Mouse (Mus musculus) liver, embryonic 14.5 days (tissue): ENCODE data around the gene Trpm6. TPM values are rescaled to one million over a fixed set of nuclear protein-coding genes. Genes with fewer than 3 reads are reported as not detected.

Experiments used
- ATAC-seq: fragments of 200-750 bp; cut with Nextera tagmentation; 2 replicates; pipeline ENCODE4 v1.8.0; 2017; ENCODE audit warnings: moderate number of reproducible peaks, mild to moderate bottlenecking, moderate library complexity; ENCODE audit not compliant: insufficient read depth
- DNase-seq, 3 experiments: peaks; one replicate each; pipeline ENCODE4 v3.0.0-alpha.2; 2012 to 2013; ENCODE audit warnings: low read depth in 3 of 3, low spot score in 3 of 3
- H3K27ac ChIP-seq: fragments of 300-500 bp; sonication (generic); 2 replicates; pipeline ENCODE4 v1.5.1; 2014; ENCODE audit warnings: moderate library complexity, mild to moderate bottlenecking, control low read depth, inconsistent platforms
- H3K27me3 ChIP-seq: fragments of 300-500 bp; sonication (generic); 2 replicates; pipeline ENCODE4 v1.6.1; 2014; ENCODE audit warnings: mild to moderate bottlenecking, low read length, moderate library complexity; ENCODE audit not compliant: control insufficient read depth, insufficient read depth
- H3K36me3 ChIP-seq: fragments of 300-500 bp; sonication (generic); replicated peaks from 2 replicates; pipeline ENCODE4 v1.6.1; 2014; ENCODE audit warnings: low read depth; ENCODE audit not compliant: control insufficient read depth, insufficient read depth
- H3K4me1 ChIP-seq, 2 experiments: fragments of 200-500 bp in 1 of 2; fragments of 300-500 bp in 1 of 2; sonication (generic) in 1 of 2; replicated peaks; 2 replicates each; pipeline ENCODE4 v1.6.1; 2012 to 2014; ENCODE audit warnings: antibody characterized with exemption in 1 of 2, inconsistent platforms in 1 of 2, low read length in 1 of 2; ENCODE audit not compliant: control insufficient read depth in 2 of 2, insufficient read depth in 2 of 2
- H3K4me2 ChIP-seq: fragments of 300-500 bp; sonication (generic); 2 replicates; pipeline ENCODE4 v1.6.1; 2014; ENCODE audit warnings: low read depth, mild to moderate bottlenecking, control low read depth, moderate library complexity
- H3K4me3 ChIP-seq, 2 experiments: fragments of 200-500 bp in 1 of 2; fragments of 300-500 bp in 1 of 2; sonication (generic) in 1 of 2; 2 replicates each; pipeline ENCODE4 v1.5.1; 2012 to 2014; ENCODE audit warnings: low read depth in 2 of 2, low read length in 2 of 2, mild to moderate bottlenecking in 2 of 2, control low read depth in 1 of 2, inconsistent platforms in 1 of 2, moderate library complexity in 1 of 2; ENCODE audit not compliant: insufficient read depth in 1 of 2
- H3K9ac ChIP-seq: fragments of 300-500 bp; sonication (generic); replicated peaks from 2 replicates; pipeline ENCODE4 v1.6.1; 2014; ENCODE audit warnings: mild to moderate bottlenecking, control low read depth, moderate library complexity
- H3K9me3 ChIP-seq: fragments of 300-500 bp; sonication (generic); 2 replicates; pipeline ENCODE4 v1.6.1; 2016; ENCODE audit warnings: low read length, mixed read lengths; ENCODE audit not compliant: control insufficient read depth
- CTCF ChIP-seq: IDR thresholded peaks from 2 replicates; pipeline ENCODE4 v1.5.1; 2016; ENCODE audit warnings: antibody characterized with exemption, low read depth, control low read depth
- EP300 ChIP-seq: IDR thresholded peaks from 2 replicates; pipeline ENCODE4 v1.6.1; 2016; ENCODE audit warnings: antibody characterized with exemption, low read depth
- WGBS: fragments of 180-500 bp; shearing (Covaris S2); extraction: QIAGEN DNeasy Blood & Tissue Kit; methylation state at CpG from one replicate; pipeline ENCODE4 v1.1.7; 2014; ENCODE audit not compliant: insufficient replicate concordance; 5-methylcytosine and 5-hydroxymethylcytosine counted together
- polyA plus RNA-seq, 2 experiments: library from polyadenylated mRNA; depleted of rRNA in 1 of 2; stranded (reverse) in 1 of 2; unstranded in 1 of 2; fragments of >200 nt; fragmentation: Nextera tagmentation in 1 of 2; extraction: Ambion mirVana in 1 of 2; gene quantifications; 2 replicates each; pipeline versions ENCODE4 v1.2.1 to v1.2.3; 2012 to 2014

Gene Trpm6
- polyA plus RNA-seq, 2 experiments = 0.01 TPM; not detected in 1

DNA sequence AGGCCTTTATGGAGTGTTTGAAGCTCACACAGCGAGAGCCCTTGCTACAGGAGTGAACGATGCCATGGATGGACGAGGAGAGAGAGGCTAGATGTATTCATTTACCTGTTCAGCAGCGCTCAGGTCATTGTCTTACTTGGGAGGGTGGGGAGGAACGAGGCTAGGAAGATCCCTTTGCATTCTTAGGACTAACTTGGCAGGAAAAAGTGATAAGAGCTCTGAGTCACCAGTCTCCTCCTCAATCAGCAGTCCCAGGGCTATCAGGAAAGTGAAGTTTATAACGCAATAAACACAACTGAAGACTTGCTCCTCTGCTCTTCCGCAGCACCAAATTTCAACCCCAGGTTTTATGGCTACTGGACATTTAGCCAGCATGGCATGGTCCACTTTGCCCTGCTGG is 19.5 kb upstream of the Trpm6 start:
- Histone ChIP-seq H3K36me3 (no peaks in the 10 kb centered on the region), H3K27ac (no peak overlapping the region), H3K4me1 (0 out of 4 replicates have a peak, but pooled peaks cover 0 to 2% of the 10 kb centered on the region in 2 experiments), H3K4me3 (no peak overlapping the region), H3K9ac (no peak overlapping the region), H3K27me3 (no peaks in the 10 kb centered on the region), H3K4me2 (no peak overlapping the region), H3K9me3 (no peaks in the 10 kb centered on the region)
- ATAC-seq = no peak
- 45% methylated on average over 7 of the region's 7 CpGs for WGBS
- no peak for TF ChIP-seq CTCF
- TF ChIP-seq EP300 = no peak
- no peak for DNase-seq

GRCm38 (mm10) chr19:18731077-18731476 is 18.7 kb upstream of the Trpm6 start:
- Histone ChIP-seq H3K9ac (no peak overlapping the region), H3K27me3 (no peaks in the 10 kb centered on the region), H3K4me3 (no peak overlapping the region), H3K36me3 (no peaks in the 10 kb centered on the region), H3K27ac (no peak overlapping the region), H3K9me3 (no peaks in the 10 kb centered on the region), H3K4me1 (0 out of 4 replicates have a peak, but pooled peaks cover 0 to 2% of the 10 kb centered on the region in 2 experiments), H3K4me2 (no peak overlapping the region)
- no peak for ATAC-seq
- DNase-seq = no peak
- 41% methylated on average over 7 of the region's 7 CpGs for WGBS
- TF ChIP-seq CTCF (no peak), EP300 (no peak)

GRCm38 (mm10) chr19:18735901-18736300 is 13.9 kb upstream of the Trpm6 start:
- 76% methylated on average over 4 of the region's 4 CpGs for WGBS
- H3K4me2 ChIP-seq = no peak overlapping the region
- H3K27me3 ChIP-seq = no peaks in the 10 kb centered on the region
- ATAC-seq = no peak
- H3K36me3 ChIP-seq = no peaks in the 10 kb centered on the region
- H3K4me3 ChIP-seq = no peak overlapping the region
- H3K27ac ChIP-seq = no peak overlapping the region
- DNase-seq = no peak
- H3K9me3 ChIP-seq = no peaks in the 10 kb centered on the region
- peaks cover 7 to 11% of the 10 kb centered on the region in 2 experiments for H3K4me1 ChIP-seq
- no peak overlapping the region for H3K9ac ChIP-seq
- no peak for TF ChIP-seq CTCF
- TF ChIP-seq EP300 = no peak

GRCm38 (mm10) chr19:18739146-18739545 is 10.6 kb upstream of the Trpm6 start:
- Histone ChIP-seq H3K9ac (no peak overlapping the region), H3K4me3 (no peak overlapping the region), H3K4me2 (peak overlapping the region; percentile 22; the same call in 1 of the 2 replicates), H3K4me1 (peaks cover 7 to 11% of the 10 kb centered on the region in 2 experiments), H3K9me3 (no peaks in the 10 kb centered on the region), H3K27ac (no peak overlapping the region), H3K36me3 (no peaks in the 10 kb centered on the region), H3K27me3 (no peaks in the 10 kb centered on the region)
- TF ChIP-seq EP300 (0 out of 2 replicates have a peak, but pooled peaks have one; percentile 9), CTCF (no peak)
- DNase-seq (no peak), ATAC-seq (peak; percentile 70; the same call in 1 of the 2 replicates)
- WGBS = 51% methylated on average over 7 of the region's 7 CpGs

DNA sequence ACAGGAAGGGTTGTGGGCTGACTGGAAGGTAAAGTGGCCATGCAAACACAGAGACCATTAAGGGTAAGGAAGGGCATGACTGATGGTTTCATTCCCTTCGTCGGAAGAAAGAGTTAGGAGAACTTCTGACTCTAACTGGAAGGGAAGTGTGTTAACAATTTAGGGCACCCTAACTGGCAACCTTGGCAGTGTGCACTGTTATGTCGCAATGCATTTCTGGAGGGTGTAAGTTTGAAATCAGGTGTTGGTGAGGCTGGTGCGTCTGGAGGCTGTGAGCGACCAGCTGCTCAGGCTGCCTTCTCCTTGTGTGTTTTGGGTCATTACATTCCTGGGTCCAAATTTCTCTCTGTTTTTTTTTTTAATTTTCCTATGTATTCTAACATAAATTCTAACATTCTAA is 5.8 kb upstream of the Trpm6 start:
- no peak overlapping the region for H3K4me2 ChIP-seq
- H3K9ac ChIP-seq = no peak overlapping the region
- ATAC-seq (no peak), DNase-seq (no peak)
- no peak overlapping the region for H3K27ac ChIP-seq
- H3K36me3 ChIP-seq = no peaks in the 10 kb centered on the region
- 60% methylated on average over 5 of the region's 5 CpGs for WGBS
- peaks cover 4% of the 10 kb centered on the region in 2 experiments for H3K4me1 ChIP-seq
- H3K27me3 ChIP-seq = no peaks in the 10 kb centered on the region
- no peaks in the 10 kb centered on the region for H3K9me3 ChIP-seq
- TF ChIP-seq EP300 (no peak), CTCF (no peak)
- no peak overlapping the region for H3K4me3 ChIP-seq
